Mouse (Mus musculus) embryonic facial prominence, embryonic 10.5 days (tissue): ENCODE results near the gene Hsf2bp. TPM values are rescaled to one million over a fixed set of nuclear protein-coding genes. Genes with fewer than 3 reads are reported as not detected.

ENCODE experiments used
- DNase-seq: peaks from one replicate; pipeline ENCODE4 v3.0.0-alpha.2; 2017; ENCODE audit warnings: low spot score
- H3K27ac ChIP-seq: fragments of 300-500 bp; sonication (generic); replicated peaks from 2 replicates; pipeline ENCODE4 v1.5.1; 2016; ENCODE audit warnings: mild to moderate bottlenecking
- H3K27me3 ChIP-seq: fragments of 300-500 bp; sonication (generic); replicated peaks from 2 replicates; pipeline ENCODE4 v1.6.1; 2016; ENCODE audit warnings: low read depth, mild to moderate bottlenecking; ENCODE audit not compliant: poor library complexity, severe bottlenecking
- H3K36me3 ChIP-seq: fragments of 300-500 bp; sonication (generic); replicated peaks from 2 replicates; pipeline ENCODE4 v1.6.1; 2016; ENCODE audit warnings: mild to moderate bottlenecking, moderate library complexity
- H3K4me1 ChIP-seq: fragments of 300-500 bp; sonication (generic); 2 replicates; pipeline ENCODE4 v1.6.1; 2016
- H3K4me3 ChIP-seq: fragments of 300-500 bp; sonication (generic); 2 replicates; pipeline ENCODE4 v1.5.1; 2016; ENCODE audit warnings: mild to moderate bottlenecking, moderate library complexity
- H3K9me3 ChIP-seq: fragments of 300-500 bp; sonication (generic); 2 replicates; pipeline ENCODE4 v1.6.1; 2016; ENCODE audit warnings: mild to moderate bottlenecking
- WGBS: fragments of 180-500 bp; shearing (Covaris S2); methylation state at CpG from one replicate; pipeline ENCODE4 v1.1.7; 2016; 5-methylcytosine and 5-hydroxymethylcytosine counted together
- polyA plus RNA-seq: library from polyadenylated mRNA; unstranded; fragments of >200 nt; fragmentation: Nextera tagmentation; extraction: Ambion mirVana; gene quantifications from 2 replicates; pipeline ENCODE4 v1.2.1, GENCODE M21; 2016

The Hsf2bp gene
- polyA plus RNA-seq, 1 experiment from 2014 or later: 0.54 TPM

- no peak overlapping the region for H3K4me3 ChIP-seq
- no peaks in the 10 kb centered on the region for H3K9me3 ChIP-seq
- WGBS: 60% methylated on average over 4 of the region's 4 CpGs
- DNase-seq: no peak
- H3K27me3 ChIP-seq: no peaks in the 10 kb centered on the region
- H3K36me3 ChIP-seq: no peaks in the 10 kb centered on the region
- H3K4me1 ChIP-seq: peaks cover 23% of the 10 kb centered on the region
- no peak overlapping the region for H3K27ac ChIP-seq
Observed at GRCm38 (mm10) chr17:31924229-31924628, 111.9 kb downstream of the Hsf2bp start.

- Histone ChIP-seq H3K27me3 (no peaks in the 10 kb centered on the region), H3K36me3 (no peaks in the 10 kb centered on the region), H3K27ac (no peak overlapping the region; the same call in 1 of the 2 replicates), H3K4me1 (peaks cover 23% of the 10 kb centered on the region), H3K4me3 (no peak overlapping the region), H3K9me3 (no peaks in the 10 kb centered on the region)
- DNase-seq: no peak
- 78% methylated on average over 7 of the region's 7 CpGs for WGBS
Observed at GRCm38 (mm10) chr17:31923310-31923970, 112.7 kb downstream of the Hsf2bp start.

- WGBS: 46% methylated on average over 9 of the region's 9 CpGs
Observed at GRCm38 (mm10) chr17:31920589-31921190, 115.5 kb downstream of the Hsf2bp start.

DNA sequence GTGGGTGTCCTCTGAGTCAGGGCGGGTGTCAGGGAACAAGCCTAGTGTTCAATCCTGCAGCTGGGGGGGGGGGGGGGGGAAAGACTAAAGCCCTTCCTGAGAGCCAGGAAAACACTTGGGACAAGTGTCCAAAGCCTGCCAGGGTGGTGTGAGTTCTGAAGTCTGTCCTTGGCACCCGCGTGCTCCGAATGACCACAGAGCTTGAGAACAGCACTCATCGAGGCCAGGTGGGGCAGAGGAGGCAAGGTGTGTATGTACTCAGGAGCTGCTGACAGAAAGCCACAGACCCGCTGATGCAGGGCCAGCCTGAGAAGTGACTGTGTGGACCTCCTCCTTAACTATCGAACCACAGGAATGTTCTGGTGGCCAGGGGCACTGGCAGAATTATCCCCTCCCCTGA is 116.5 kb downstream of the Hsf2bp start:
- Histone ChIP-seq H3K9me3 (no peaks in the 10 kb centered on the region), H3K27ac (no peak overlapping the region; the same call in 1 of the 2 replicates), H3K4me1 (peaks cover 40% of the 10 kb centered on the region), H3K27me3 (no peaks in the 10 kb centered on the region), H3K36me3 (no peaks in the 10 kb centered on the region), H3K4me3 (no peak overlapping the region)
- DNase-seq: no peak
- 88% methylated on average over 7 of the region's 7 CpGs for WGBS

More at GRCm38 (mm10) chr17:31920589-31921190, 115.5 kb downstream of the Hsf2bp start:
- Histone ChIP-seq H3K27ac (peak overlapping the region; percentile 40; the same call in 1 of the 2 replicates), H3K27me3 (no peaks in the 10 kb centered on the region), H3K4me3 (no peak overlapping the region), H3K9me3 (no peaks in the 10 kb centered on the region), H3K36me3 (no peaks in the 10 kb centered on the region), H3K4me1 (peaks cover 34% of the 10 kb centered on the region)
- DNase-seq: no peak

DNA sequence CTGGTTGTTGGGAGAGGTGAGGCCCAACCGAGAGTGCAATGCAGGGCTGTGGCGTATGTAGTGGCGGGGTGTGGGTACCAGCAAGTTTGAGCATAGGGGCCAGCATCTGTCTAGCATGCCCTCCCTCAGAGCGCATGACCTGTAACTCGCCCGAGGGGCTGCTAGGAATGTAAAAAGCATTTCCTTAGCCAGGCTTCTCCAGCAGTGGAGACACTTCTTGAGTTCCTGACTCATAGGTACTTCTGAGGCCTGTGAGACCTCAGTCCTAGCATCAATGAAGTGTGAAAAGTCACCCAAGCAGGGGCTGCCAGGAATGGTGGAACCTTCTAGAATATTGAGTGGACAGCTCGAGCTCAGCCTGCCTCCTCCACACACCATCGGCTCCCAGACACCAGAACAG is 117.8 kb downstream of the Hsf2bp start:
- no peak overlapping the region for H3K4me3 ChIP-seq
- 88% methylated on average over 8 of the region's 8 CpGs for WGBS
- no peaks in the 10 kb centered on the region for H3K36me3 ChIP-seq
- H3K9me3 ChIP-seq: no peaks in the 10 kb centered on the region
- no peaks in the 10 kb centered on the region for H3K27me3 ChIP-seq
- peaks cover 50% of the 10 kb centered on the region for H3K4me1 ChIP-seq
- H3K27ac ChIP-seq: no peak overlapping the region
- DNase-seq: no peak

DNA sequence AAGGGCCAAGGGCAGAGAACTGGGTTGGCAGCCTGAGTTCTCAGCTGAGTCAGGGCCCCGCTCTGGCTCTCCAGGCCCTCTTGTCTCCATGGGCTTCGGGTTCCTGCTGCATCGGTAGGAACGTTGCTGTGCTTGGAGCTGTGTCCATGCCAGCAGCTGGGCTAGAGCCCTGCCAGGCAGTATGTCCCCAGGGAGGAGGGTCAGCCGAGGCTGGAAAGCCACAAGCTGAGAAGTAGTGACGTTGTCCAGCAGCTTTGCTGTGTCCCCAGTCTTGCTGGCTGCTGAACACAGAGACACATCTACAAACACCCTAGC is 119.7 kb downstream of the Hsf2bp start:
- Histone ChIP-seq H3K9me3 (no peaks in the 10 kb centered on the region), H3K27ac (peak overlapping the region; percentile 57), H3K4me3 (no peak overlapping the region), H3K4me1 (peaks cover 54% of the 10 kb centered on the region), H3K36me3 (no peaks in the 10 kb centered on the region), H3K27me3 (no peaks in the 10 kb centered on the region)
- WGBS: 78% methylated on average over 6 of the region's 6 CpGs
- DNase-seq: no peak

GRCm38 (mm10) chr17:31915756-31916460 is 120.2 kb downstream of the Hsf2bp start:
- peak; percentile 62 for DNase-seq

GRCm38 (mm10) chr17:31914323-31914722 is 121.8 kb downstream of the Hsf2bp start:
- peaks cover 43% of the 10 kb centered on the region for H3K4me1 ChIP-seq

More at GRCm38 (mm10) chr17:31915756-31916460, 120.2 kb downstream of the Hsf2bp start:
- peak overlapping the region; percentile 57 for H3K27ac ChIP-seq
- no peaks in the 10 kb centered on the region for H3K36me3 ChIP-seq
- WGBS: 73% methylated on average over 18 of the region's 18 CpGs
- no peaks in the 10 kb centered on the region for H3K27me3 ChIP-seq
- H3K4me1 ChIP-seq: peaks cover 49% of the 10 kb centered on the region
- H3K9me3 ChIP-seq: no peaks in the 10 kb centered on the region
- H3K4me3 ChIP-seq: no peak overlapping the region

GRCm38 (mm10) chr17:31912881-31913662 is 123.1 kb downstream of the Hsf2bp start:
- Histone ChIP-seq H3K9me3 (no peaks in the 10 kb centered on the region), H3K36me3 (no peaks in the 10 kb centered on the region), H3K27me3 (no peaks in the 10 kb centered on the region), H3K4me3 (no peak overlapping the region), H3K27ac (peak overlapping the region; percentile 36), H3K4me1 (peaks cover 43% of the 10 kb centered on the region)
- WGBS: 61% methylated on average over 18 of the region's 18 CpGs
- DNase-seq: peak; percentile 46

More at GRCm38 (mm10) chr17:31914323-31914722, 121.8 kb downstream of the Hsf2bp start:
- no peaks in the 10 kb centered on the region for H3K9me3 ChIP-seq
- 87% methylated on average over 5 of the region's 5 CpGs for WGBS
- no peaks in the 10 kb centered on the region for H3K36me3 ChIP-seq
- no peak overlapping the region for H3K4me3 ChIP-seq
- DNase-seq: no peak
- H3K27me3 ChIP-seq: no peaks in the 10 kb centered on the region
- H3K27ac ChIP-seq: no peak overlapping the region

GRCm38 (mm10) chr17:31912387-31912786 is 123.8 kb downstream of the Hsf2bp start:
- H3K36me3 ChIP-seq: no peaks in the 10 kb centered on the region
- H3K9me3 ChIP-seq: no peaks in the 10 kb centered on the region
- 79% methylated on average over 16 of the region's 16 CpGs for WGBS
- H3K4me1 ChIP-seq: peaks cover 43% of the 10 kb centered on the region
- no peak for DNase-seq
- H3K4me3 ChIP-seq: no peak overlapping the region
- H3K27me3 ChIP-seq: no peaks in the 10 kb centered on the region
- peak overlapping the region; percentile 36; the same call in 1 of the 2 replicates for H3K27ac ChIP-seq

GRCm38 (mm10) chr17:31908966-31909365 is 127.2 kb downstream of the Hsf2bp start:
- no peak for DNase-seq
- WGBS: 92% methylated on average over 2 of the region's 2 CpGs
- Histone ChIP-seq H3K4me3 (no peak overlapping the region), H3K4me1 (peaks cover 33% of the 10 kb centered on the region), H3K27me3 (no peaks in the 10 kb centered on the region), H3K9me3 (no peaks in the 10 kb centered on the region), H3K27ac (no peak overlapping the region), H3K36me3 (no peaks in the 10 kb centered on the region)

DNA sequence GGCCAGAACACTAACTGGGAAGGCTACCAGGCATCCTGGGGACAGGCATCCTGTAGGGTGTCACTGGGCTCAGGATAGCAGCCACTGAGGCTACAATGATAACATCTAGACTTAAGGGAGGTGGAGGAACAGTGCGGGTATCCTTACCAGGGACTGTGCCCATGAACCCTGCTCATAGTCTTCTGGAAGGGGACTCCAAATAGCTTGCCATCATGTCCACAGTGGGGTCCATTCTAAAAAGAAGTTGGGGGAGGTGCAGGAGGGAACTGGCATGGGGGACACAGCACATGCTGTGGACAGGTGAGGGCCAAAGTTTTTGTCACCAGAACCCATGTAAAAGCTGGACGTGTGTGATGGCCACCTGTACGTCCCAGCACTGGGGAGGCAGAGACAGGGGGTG is 129.7 kb downstream of the Hsf2bp start:
- Histone ChIP-seq H3K36me3 (no peaks in the 10 kb centered on the region), H3K27me3 (no peaks in the 10 kb centered on the region), H3K4me1 (peaks cover 11% of the 10 kb centered on the region), H3K9me3 (no peaks in the 10 kb centered on the region), H3K4me3 (no peak overlapping the region), H3K27ac (peak overlapping the region; percentile 36; the same call in 1 of the 2 replicates)
- 89% methylated on average over 3 of the region's 3 CpGs for WGBS
- no peak for DNase-seq
